In genomic region chr1:74304946-74305345, GRCm38 (mm10) we compare ENCODE assay signal across 32 mouse cellular contexts. TPM values are rescaled to one million over a fixed set of nuclear protein-coding genes. Genes with fewer than 3 reads are reported as not detected.
A peak's percentile ranks its signal among the peaks of the same experiment; 100 is the strongest.
DNase-seq lines count a peak whose midpoint lies in the region; ATAC-seq and TF ChIP-seq lines count a peak whose summit lies in the region.
"Had no signal": no experiment of that assay in that cellular context is flagged by ENCODE, and none has a peak within 500 bp of the region (broad histone marks: within the 10 kb centered on the region; RNA-seq: fewer than 3 reads in every experiment).

No protein-coding gene starts in this region.

- WGBS in heart, embryonic 13.5 days: 64% methylated on average over 4 of the region's 4 CpGs
- 65% methylated on average over 4 of the region's 4 CpGs for WGBS in liver, adult 2 months
- 77% methylated on average over 4 of the region's 4 CpGs for WGBS in liver, postnatal 0 days (ENCODE audit: insufficient replicate concordance)
- WGBS in lung, postnatal 0 days: 32% methylated on average over 4 of the region's 4 CpGs
- WGBS in lung, adult 2 months: 37% methylated on average over 4 of the region's 4 CpGs
- WGBS in small intestine, adult 2 months: 71% methylated on average over 4 of the region's 4 CpGs

- no peak for TF ChIP-seq EP300 in liver, postnatal 0 days (IDR thresholded peaks at IDR 0.05; ENCODE audit: low read depth)
- TF ChIP-seq EP300 in lung, postnatal 0 days (IDR thresholded peaks at IDR 0.05): peak; percentile 56

- no peaks in the 10 kb centered on the region for H3K36me3 ChIP-seq in heart, embryonic 13.5 days
- no peaks in the 10 kb centered on the region for H3K36me3 ChIP-seq in liver, adult 2 months (ENCODE audit: control insufficient read depth, insufficient read depth, low read length)
- H3K36me3 ChIP-seq in liver, postnatal 0 days (replicated peaks; ENCODE audit: insufficient read depth, low read length): no peaks in the 10 kb centered on the region
- H3K36me3 ChIP-seq in lung, postnatal 0 days (ENCODE audit: insufficient read depth, low read length): no peaks in the 10 kb centered on the region
- no peaks in the 10 kb centered on the region for H3K36me3 ChIP-seq in small intestine, adult 2 months (ENCODE audit: control insufficient read depth, insufficient read depth, low read length)
- H3K36me3 ChIP-seq: embryonic facial prominence, embryonic 12.5 days; forebrain, embryonic 10.5 days; forebrain, embryonic 15.5 days; limb, embryonic 12.5 days; liver, embryonic 13.5 days; neural tube, embryonic 15.5 days had no signal

- peaks cover 65% of the 10 kb centered on the region for H3K4me1 ChIP-seq in heart, embryonic 13.5 days
- H3K4me1 ChIP-seq in liver, adult 2 months (ENCODE audit: control insufficient read depth, insufficient read depth, low read length): peaks cover 24% of the 10 kb centered on the region
- H3K4me1 ChIP-seq in liver, postnatal 0 days (ENCODE audit: insufficient read depth): peaks cover 34% of the 10 kb centered on the region
- peaks cover 31% of the 10 kb centered on the region; the same call in 1 of the 2 replicates for H3K4me1 ChIP-seq in lung, postnatal 0 days (ENCODE audit: insufficient read depth, low read depth, low read length)
- H3K4me1 ChIP-seq in lung, adult 2 months (ENCODE audit: control insufficient read depth, insufficient read depth, low read length): peaks cover 32% of the 10 kb centered on the region
- H3K4me1 ChIP-seq in small intestine, adult 2 months (ENCODE audit: control insufficient read depth, insufficient read depth, insufficient read length, low read length): peaks cover 32% of the 10 kb centered on the region

- no peak overlapping the region for H3K9ac ChIP-seq in heart, embryonic 13.5 days
- no peak overlapping the region for H3K9ac ChIP-seq in liver, adult 2 months (ENCODE audit: low read depth, low read length)
- H3K9ac ChIP-seq in liver, postnatal 0 days (replicated peaks): no peak overlapping the region
- no peak overlapping the region for H3K9ac ChIP-seq in lung, postnatal 0 days (replicated peaks; ENCODE audit: low read depth)
- H3K9ac ChIP-seq: forebrain, embryonic 15.5 days had no signal

- no peak for DNase-seq in heart, postnatal 25 days (ENCODE audit: low spot score)
- peak; percentile 33 for DNase-seq in liver, adult 2 months (ENCODE audit: extremely low read depth, low read depth, low spot score)
- DNase-seq in liver, postnatal 0 days: no peak
- DNase-seq in lung, postnatal 0 days (ENCODE audit: low spot score): peak; percentile 84
- no peak for DNase-seq in lung, adult 2 months
- no peak for DNase-seq in kidney, adult 18-20 months
- DNase-seq: adrenal gland, adult 2 months; B cell, adult 2 months; cerebellum, adult 8-10 months; embryo, embryonic 11 days; kidney, postnatal 14 days; layer of hippocampus, adult 9-11 months; right cerebral cortex, postnatal 25 days; spleen, adult 18-20 months; thymus, postnatal 14 days had no signal

- H3K4me2 ChIP-seq in heart, embryonic 13.5 days: no peak overlapping the region
- no peak overlapping the region for H3K4me2 ChIP-seq in liver, postnatal 0 days (ENCODE audit: low read depth, low read length)
- H3K4me2 ChIP-seq in lung, postnatal 0 days (replicated peaks; ENCODE audit: low read depth, low read length): no peak overlapping the region

- no peaks in the 10 kb centered on the region for H3K27me3 ChIP-seq in heart, embryonic 13.5 days (replicated peaks)
- H3K27me3 ChIP-seq in liver, adult 2 months (ENCODE audit: control insufficient read depth, insufficient read depth, low read length): no peaks in the 10 kb centered on the region
- H3K27me3 ChIP-seq in liver, postnatal 0 days (ENCODE audit: insufficient read depth, low read length): no peaks in the 10 kb centered on the region
- no peaks in the 10 kb centered on the region for H3K27me3 ChIP-seq in lung, postnatal 0 days (replicated peaks; ENCODE audit: insufficient read depth, low read length)
- H3K27me3 ChIP-seq in small intestine, adult 2 months (ENCODE audit: control insufficient read depth, insufficient read depth, low read length): no peaks in the 10 kb centered on the region
- H3K27me3 ChIP-seq: embryonic facial prominence, embryonic 12.5 days; limb, embryonic 12.5 days; liver, embryonic 13.5 days had no signal

- H3K9me3 ChIP-seq in heart, embryonic 13.5 days: no peaks in the 10 kb centered on the region
- H3K9me3 ChIP-seq in liver, postnatal 0 days (ENCODE audit: low read length): no peaks in the 10 kb centered on the region
- no peaks in the 10 kb centered on the region for H3K9me3 ChIP-seq in lung, postnatal 0 days (ENCODE audit: low read length)
- H3K9me3 ChIP-seq: embryonic facial prominence, embryonic 12.5 days; forebrain, embryonic 10.5 days; forebrain, embryonic 15.5 days; limb, embryonic 12.5 days; liver, embryonic 13.5 days; neural tube, embryonic 15.5 days had no signal

- no peak overlapping the region for H3K4me3 ChIP-seq in heart, embryonic 13.5 days
- no peak overlapping the region for H3K4me3 ChIP-seq in liver, adult 2 months (ENCODE audit: insufficient read depth, low read depth, low read length)
- H3K4me3 ChIP-seq in liver, postnatal 0 days (ENCODE audit: low read depth, low read length): no peak overlapping the region
- H3K4me3 ChIP-seq in lung, postnatal 0 days (ENCODE audit: low read depth, low read length): no peak overlapping the region
- H3K4me3 ChIP-seq in lung, adult 2 months (replicated peaks; ENCODE audit: extremely low read depth, low read depth, low read length): no peak overlapping the region
- no peak overlapping the region for H3K4me3 ChIP-seq in small intestine, adult 2 months (ENCODE audit: low read depth, low read length)

- TF ChIP-seq POLR2A in liver, adult 2 months (IDR thresholded peaks at IDR 0.05; ENCODE audit: extremely low read depth, insufficient read depth, low read length): no peak
- no peak for TF ChIP-seq POLR2A in lung, adult 2 months (IDR thresholded peaks at IDR 0.05; ENCODE audit: borderline replicate concordance, extremely low read depth, low read depth, low read length)
- TF ChIP-seq POLR2A in small intestine, adult 2 months (IDR thresholded peaks at IDR 0.05; ENCODE audit: low read depth, low read length): no peak

- intact Hi-C loops in heart, postnatal 25 days (cut with DNase I): no loop called here

- H3K79me2 ChIP-seq in liver, adult 2 months (ENCODE audit: control insufficient read depth, insufficient read depth, low read length): peaks cover 32% of the 10 kb centered on the region; the same call in 1 of the 2 replicates

- H3K27ac ChIP-seq in heart, embryonic 13.5 days (replicated peaks): 0 out of 2 replicates have a peak overlapping the region, but pooled peaks have one; percentile 25
- no peak overlapping the region for H3K27ac ChIP-seq in liver, adult 2 months (replicated peaks; ENCODE audit: insufficient read depth, low read depth, low read length)
- H3K27ac ChIP-seq in liver, postnatal 0 days (ENCODE audit: low read depth): no peak overlapping the region
- no peak overlapping the region for H3K27ac ChIP-seq in lung, postnatal 0 days (ENCODE audit: low read length)
- peak overlapping the region; percentile 50 for H3K27ac ChIP-seq in small intestine, adult 2 months (ENCODE audit: insufficient read depth, low read depth, low read length)
- H3K27ac ChIP-seq: embryonic facial prominence, embryonic 12.5 days; forebrain, embryonic 15.5 days had no signal

- no peak for ATAC-seq in heart, embryonic 13.5 days (ENCODE audit: extremely low read depth, insufficient number of reproducible peaks, low FRiP score, low TSS enrichment)
- no peak for ATAC-seq in liver, postnatal 0 days
- ATAC-seq in lung, postnatal 0 days: peak; percentile 43
- ATAC-seq: activated CD4-positive, CD25-positive, alpha-beta regulatory T cell, adult 4 months; forebrain, embryonic 15.5 days; hindbrain, embryonic 16.5 days had no signal

- no peak for TF ChIP-seq CTCF in liver, adult 2 months (IDR thresholded peaks at IDR 0.05; ENCODE audit: low read depth, low read length)
- TF ChIP-seq CTCF in liver, postnatal 0 days (IDR thresholded peaks at IDR 0.05; ENCODE audit: low read depth): no peak
- no peak for TF ChIP-seq CTCF in lung, postnatal 0 days (IDR thresholded peaks at IDR 0.05)
- no peak for TF ChIP-seq CTCF in lung, adult 2 months (IDR thresholded peaks at IDR 0.05; ENCODE audit: insufficient read depth, low read length)
- no peak for TF ChIP-seq CTCF in small intestine, adult 2 months (IDR thresholded peaks at IDR 0.05; ENCODE audit: extremely low read depth, insufficient read length, insufficient replicate concordance, low read depth, low read length)

RNA-seq across cellular contexts. Expression of gene Tmbim1, which starts 0.5 kb away (rescaled TPM):
- 42.0 and 42.7 TPM in 2 replicates for polyA plus RNA-seq in heart, embryonic 13.5 days (2015; fragmentation: Nextera tagmentation; extraction: Ambion mirVana)
- 10 to 100 TPM; 38.4 to 41.5 TPM for total RNA-seq in heart, postnatal 25 days (2021)
- total RNA-seq in liver, adult 2 months (2014; rRNA removed): 26.1 and 31.5 TPM in 2 replicates
- polyA plus RNA-seq in liver, adult 2 months (2012; rRNA removed): 89.8 and 101 TPM in 2 replicates
- 18.5 and 18.7 TPM in 2 replicates for polyA plus RNA-seq in liver, postnatal 0 days (2015; fragmentation: Nextera tagmentation; extraction: Ambion mirVana)
- 148 and 149 TPM in 2 replicates for polyA plus RNA-seq in lung, postnatal 0 days (2015; fragmentation: Nextera tagmentation; extraction: Ambion mirVana)
- 567 and 655 TPM in 2 replicates for polyA plus RNA-seq in lung, adult 2 months (2012; rRNA removed)
- 497 and 689 TPM in 2 replicates for polyA plus RNA-seq in small intestine, adult 2 months (2012; rRNA removed)

RNA-seq across cellular contexts. Expression of gene Pnkd, which starts 20.2 kb away (rescaled TPM):
- polyA plus RNA-seq in heart, embryonic 13.5 days (2015; fragmentation: Nextera tagmentation; extraction: Ambion mirVana): 227 and 252 TPM in 2 replicates
- 100 to 1,000 TPM; 160 to 161 TPM for total RNA-seq in heart, postnatal 25 days (2021)
- total RNA-seq in liver, adult 2 months (2014; rRNA removed): 28.0 and 34.4 TPM in 2 replicates
- polyA plus RNA-seq in liver, adult 2 months (2012; rRNA removed): 130 and 138 TPM in 2 replicates
- 46.7 and 50.0 TPM in 2 replicates for polyA plus RNA-seq in liver, postnatal 0 days (2015; fragmentation: Nextera tagmentation; extraction: Ambion mirVana)
- 88.7 and 91.4 TPM in 2 replicates for polyA plus RNA-seq in lung, postnatal 0 days (2015; fragmentation: Nextera tagmentation; extraction: Ambion mirVana)
- polyA plus RNA-seq in lung, adult 2 months (2012; rRNA removed): 63.0 and 63.5 TPM in 2 replicates
- polyA plus RNA-seq in small intestine, adult 2 months (2012; rRNA removed): 36.9 and 62.6 TPM in 2 replicates

RNA-seq across cellular contexts. Expression of gene Aamp, which starts 20.4 kb away (rescaled TPM):
- polyA plus RNA-seq in heart, embryonic 13.5 days (2015; fragmentation: Nextera tagmentation; extraction: Ambion mirVana): 164 and 188 TPM in 2 replicates
- 10 to 100 TPM; 87.5 to 94.8 TPM for total RNA-seq in heart, postnatal 25 days (2021)
- 112 and 115 TPM in 2 replicates for total RNA-seq in liver, adult 2 months (2014; rRNA removed)
- 156 TPM in 2 replicates for polyA plus RNA-seq in liver, adult 2 months (2012; rRNA removed)
- polyA plus RNA-seq in liver, postnatal 0 days (2015; fragmentation: Nextera tagmentation; extraction: Ambion mirVana): 105 and 109 TPM in 2 replicates
- polyA plus RNA-seq in lung, postnatal 0 days (2015; fragmentation: Nextera tagmentation; extraction: Ambion mirVana): 213 and 214 TPM in 2 replicates
- polyA plus RNA-seq in lung, adult 2 months (2012; rRNA removed): 141 and 172 TPM in 2 replicates
- 81.6 and 160 TPM in 2 replicates for polyA plus RNA-seq in small intestine, adult 2 months (2012; rRNA removed)

RNA-seq across cellular contexts. Expression of gene Gpbar1, which starts 26.6 kb away (rescaled TPM):
- 0.36 and 0.64 TPM in 2 replicates for polyA plus RNA-seq in heart, embryonic 13.5 days (2015; fragmentation: Nextera tagmentation; extraction: Ambion mirVana)
- not detected for total RNA-seq in heart, postnatal 25 days (2021)
- not detected in 2 replicates for total RNA-seq in liver, adult 2 months (2014; rRNA removed)
- 0.11 and 0.20 TPM in 2 replicates for polyA plus RNA-seq in liver, adult 2 months (2012; rRNA removed)
- polyA plus RNA-seq in liver, postnatal 0 days (2015; fragmentation: Nextera tagmentation; extraction: Ambion mirVana): 0.20 and 0.22 TPM in 2 replicates
- polyA plus RNA-seq in lung, postnatal 0 days (2015; fragmentation: Nextera tagmentation; extraction: Ambion mirVana): 0.18 and 0.30 TPM in 2 replicates
- 0.18 and 0.22 TPM in 2 replicates for polyA plus RNA-seq in lung, adult 2 months (2012; rRNA removed)
- 1.8 and 3.1 TPM in 2 replicates for polyA plus RNA-seq in small intestine, adult 2 months (2012; rRNA removed)
- total RNA-seq: adrenal gland, adult 2 months; adrenal gland, postnatal 36 days; gastrocnemius, adult 18-20 months; gastrocnemius, postnatal 4 days; heart, adult 8-10 months; left cerebral cortex, postnatal 14 days; monocyte, adult 5-6 weeks had no signal
- polyA plus RNA-seq: embryonic facial prominence, embryonic 12.5 days; forebrain, embryonic 15.5 days; hindbrain, embryonic 11.5 days; hindbrain, embryonic 16.5 days; neural tube, embryonic 15.5 days had no signal

RNA-seq across cellular contexts. Expression of gene Catip, which starts 57.0 kb away (rescaled TPM):
- 0.33 and 0.38 TPM in 2 replicates for polyA plus RNA-seq in heart, embryonic 13.5 days (2015; fragmentation: Nextera tagmentation; extraction: Ambion mirVana)
- under 1 TPM; 0.18 to 0.28 TPM for total RNA-seq in heart, postnatal 25 days (2021)
- total RNA-seq in liver, adult 2 months (2014; rRNA removed): 0.09 TPM in 1 of 2 replicates, not detected in the other
- 0.09 TPM in 1 of 2 replicates, not detected in the other for polyA plus RNA-seq in liver, adult 2 months (2012; rRNA removed)
- 0.11 TPM in 1 of 2 replicates, not detected in the other for polyA plus RNA-seq in liver, postnatal 0 days (2015; fragmentation: Nextera tagmentation; extraction: Ambion mirVana)
- polyA plus RNA-seq in lung, postnatal 0 days (2015; fragmentation: Nextera tagmentation; extraction: Ambion mirVana): 3.4 and 5.1 TPM in 2 replicates
- polyA plus RNA-seq in lung, adult 2 months (2012; rRNA removed): 10.2 TPM in 2 replicates
- 0.05 and 0.39 TPM in 2 replicates for polyA plus RNA-seq in small intestine, adult 2 months (2012; rRNA removed)
- polyA plus RNA-seq: activated CD4-positive, CD25-positive, alpha-beta regulatory T cell, adult 4 months had no signal

Comparison
In these comparisons a context has a peak if more than half of its experiments do, and no peak if none do; other contexts are left out.
1. DNase-seq: peak in liver, adult 2 months (single experiment) and lung, postnatal 0 days (single experiment); none in heart, postnatal 25 days (single experiment), liver, postnatal 0 days (single experiment), lung, adult 2 months (single experiment) and kidney, adult 18-20 months (single experiment).
2. H3K27ac ChIP-seq: peak in heart, embryonic 13.5 days (single experiment) and small intestine, adult 2 months (single experiment); none in liver, adult 2 months (single experiment), liver, postnatal 0 days (single experiment) and lung, postnatal 0 days (single experiment).